Mouse (Mus musculus): ENCODE measurements around the gene Rhot2. TPM values are rescaled to one million over a fixed set of nuclear protein-coding genes. Genes with fewer than 3 reads are reported as not detected.
"Not testable (repeated sequence)": the region's sequence is repeated elsewhere in the genome, so short reads cannot be mapped to it uniquely, and the experiment has no call there.

The Rhot2 gene
- total RNA-seq, 2 experiments from 2014 or later: 80.4 to 86.5 TPM

DNA sequence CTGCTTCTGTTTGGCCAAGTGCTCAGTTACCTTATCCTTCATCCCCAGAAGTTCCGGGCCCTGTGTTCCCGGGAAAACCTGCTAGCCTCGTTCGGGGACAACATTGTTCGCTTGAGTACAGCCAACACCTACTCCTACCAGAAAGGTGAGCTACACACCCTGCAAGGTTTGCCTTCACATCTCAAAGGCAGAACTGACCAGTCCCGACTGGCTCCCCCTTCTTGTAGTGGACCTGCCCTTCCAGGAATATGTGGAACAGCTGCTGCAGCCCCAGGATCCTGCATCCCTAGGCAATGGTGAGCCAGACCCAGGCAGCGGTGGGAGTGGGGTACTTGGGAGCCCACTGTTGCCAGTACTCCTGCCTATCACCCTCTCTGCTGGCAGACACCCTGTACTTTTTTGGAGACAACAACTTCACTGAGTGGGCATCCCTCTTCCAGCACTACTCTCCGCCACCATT lies 15.1 kb downstream of the Rhot2 start:
- DNase-seq: no peak
- intact Hi-C loops (cut with DNase I): no loop called here

- intact Hi-C loops (cut with DNase I): no loop called here
- peak; percentile 83 to 85 for DNase-seq
These were observed 15.7 kb downstream of the Rhot2 start, which contains the start of gene Jmjd8 for GRCm38 (mm10) chr17:25828712-25829557. Gene Jmjd8 (plus strand): TSS chr17:25828867.

DNA sequence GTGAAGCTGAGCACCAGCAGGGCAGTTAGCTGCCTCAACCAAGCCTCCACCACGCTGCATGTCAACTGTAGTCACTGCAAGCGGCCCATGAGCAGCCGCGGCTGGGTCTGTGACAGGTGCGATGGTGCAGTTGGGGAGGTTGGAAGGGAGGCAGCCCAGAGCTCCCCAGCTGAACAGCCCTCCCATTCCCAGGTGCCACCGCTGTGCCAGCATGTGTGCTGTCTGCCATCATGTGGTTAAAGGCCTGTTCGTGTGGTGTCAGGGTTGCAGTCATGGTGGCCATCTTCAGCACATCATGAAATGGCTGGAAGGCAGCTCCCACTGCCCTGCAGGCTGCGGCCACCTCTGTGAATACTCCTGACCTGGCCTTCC lies 16.4 kb downstream of the Rhot2 start:
- intact Hi-C loops (cut with DNase I): no loop called here
- DNase-seq: no peak

DNA sequence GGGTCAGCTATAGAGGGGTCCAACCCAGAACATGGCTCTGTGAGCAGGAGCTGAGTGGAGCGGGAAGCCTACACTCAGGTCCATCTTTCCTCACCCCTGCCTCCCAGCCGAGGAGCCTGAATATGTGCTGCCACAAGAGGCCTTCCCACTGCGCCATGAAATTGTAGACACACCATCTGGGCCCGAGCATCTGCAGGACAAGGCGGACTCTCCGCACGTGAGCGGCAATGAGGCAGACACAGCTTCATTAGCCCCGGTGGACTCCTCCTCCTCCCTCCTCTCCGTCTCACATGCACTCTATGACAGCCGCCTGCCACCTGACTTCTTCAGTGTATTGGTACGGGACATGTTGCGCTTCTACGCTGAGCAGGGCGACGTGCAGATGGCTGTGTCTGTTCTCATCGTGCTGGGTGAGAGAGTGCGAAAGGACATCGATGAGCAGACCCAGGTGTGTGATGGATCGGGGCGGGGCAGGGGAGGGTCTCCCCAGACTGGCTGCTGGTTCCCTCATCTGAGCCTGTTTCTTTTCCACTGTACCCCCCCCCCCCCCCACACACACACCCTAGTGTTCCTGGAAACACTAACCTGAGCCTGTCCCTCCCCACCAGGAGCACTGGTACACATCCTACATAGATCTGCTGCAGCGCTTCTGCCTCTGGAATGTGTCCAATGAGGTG lies 17.0 kb downstream of the Rhot2 start:
- intact Hi-C loops (cut with DNase I): no loop called here
- no peak for DNase-seq

GRCm38 (mm10) chr17:25827011-25827410 lies 17.6 kb downstream of the Rhot2 start:
- no peak for DNase-seq
- intact Hi-C loops (cut with DNase I): no loop called here

- no peak for DNase-seq
- intact Hi-C loops (cut with DNase I): no loop called here
These were observed 18.6 kb downstream of the Rhot2 start for GRCm38 (mm10) chr17:25825984-25826570.

DNA sequence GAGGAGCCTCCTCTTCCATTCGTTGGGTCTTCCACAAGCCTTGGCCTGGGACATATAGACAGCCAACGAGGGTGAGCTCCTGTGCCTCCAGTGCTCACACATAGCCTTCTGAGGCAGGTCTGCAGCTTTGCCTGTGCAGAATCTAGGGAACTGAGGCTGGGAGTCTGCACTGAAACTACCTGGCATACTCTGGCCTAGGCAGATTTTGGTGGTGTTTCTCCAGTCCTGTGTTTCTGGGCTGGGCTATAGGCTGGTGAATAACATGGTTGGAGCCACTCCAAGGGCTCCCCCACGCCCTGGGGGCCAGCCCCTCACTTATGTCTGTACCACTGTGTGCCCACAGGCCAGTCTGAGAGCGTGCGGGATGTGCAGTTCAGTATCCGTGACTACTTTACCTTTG lies 19.3 kb downstream of the Rhot2 start:
- intact Hi-C loops (cut with DNase I): no loop called here
- no peak for DNase-seq

DNA sequence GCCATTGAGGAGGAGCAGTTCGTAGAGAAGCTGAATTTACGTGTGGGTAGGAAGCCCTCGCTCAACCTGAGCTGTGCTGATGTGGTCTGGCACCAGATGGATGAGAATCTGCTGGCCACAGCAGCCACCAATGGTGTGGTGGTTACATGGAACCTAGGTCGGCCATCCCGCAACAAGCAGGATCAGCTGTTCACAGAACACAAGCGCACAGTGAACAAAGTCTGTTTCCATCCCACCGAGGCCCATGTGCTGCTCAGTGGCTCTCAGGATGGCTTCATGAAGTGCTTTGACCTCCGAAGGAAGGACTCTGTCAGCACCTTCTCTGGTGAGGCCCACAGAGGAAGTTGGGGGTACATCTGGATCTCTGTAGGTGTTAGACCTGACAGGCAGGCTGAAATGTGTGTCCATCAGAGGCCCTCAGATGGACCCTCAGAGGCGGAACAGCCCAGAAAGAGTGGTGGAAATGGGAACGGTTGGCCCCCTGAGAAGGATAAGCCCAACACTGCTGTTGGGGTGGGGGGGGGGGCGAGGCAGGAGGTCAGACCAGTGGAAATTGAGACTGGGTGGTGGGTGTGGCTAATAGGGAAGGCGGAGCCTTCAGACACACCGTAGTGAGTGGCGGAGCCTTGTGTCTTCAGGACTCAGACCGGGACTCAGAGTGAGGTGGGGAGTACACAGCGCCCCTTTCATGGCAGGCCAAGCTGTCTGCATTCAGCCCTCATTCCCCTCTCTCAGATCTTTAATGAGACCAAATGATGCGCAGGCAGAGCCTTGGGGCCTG lies 20.1 kb downstream of the Rhot2 start:
- intact Hi-C loops (cut with DNase I): no loop called here
- no peak for DNase-seq

- peak; percentile 85 to 90 for DNase-seq
- intact Hi-C loops (cut with DNase I): no loop called here
These were observed 21.2 kb downstream of the Rhot2 start, which contains the start of gene Wdr24 for GRCm38 (mm10) chr17:25823452-25823851. Gene Wdr24 (plus strand): TSS chr17:25823627.

DNA sequence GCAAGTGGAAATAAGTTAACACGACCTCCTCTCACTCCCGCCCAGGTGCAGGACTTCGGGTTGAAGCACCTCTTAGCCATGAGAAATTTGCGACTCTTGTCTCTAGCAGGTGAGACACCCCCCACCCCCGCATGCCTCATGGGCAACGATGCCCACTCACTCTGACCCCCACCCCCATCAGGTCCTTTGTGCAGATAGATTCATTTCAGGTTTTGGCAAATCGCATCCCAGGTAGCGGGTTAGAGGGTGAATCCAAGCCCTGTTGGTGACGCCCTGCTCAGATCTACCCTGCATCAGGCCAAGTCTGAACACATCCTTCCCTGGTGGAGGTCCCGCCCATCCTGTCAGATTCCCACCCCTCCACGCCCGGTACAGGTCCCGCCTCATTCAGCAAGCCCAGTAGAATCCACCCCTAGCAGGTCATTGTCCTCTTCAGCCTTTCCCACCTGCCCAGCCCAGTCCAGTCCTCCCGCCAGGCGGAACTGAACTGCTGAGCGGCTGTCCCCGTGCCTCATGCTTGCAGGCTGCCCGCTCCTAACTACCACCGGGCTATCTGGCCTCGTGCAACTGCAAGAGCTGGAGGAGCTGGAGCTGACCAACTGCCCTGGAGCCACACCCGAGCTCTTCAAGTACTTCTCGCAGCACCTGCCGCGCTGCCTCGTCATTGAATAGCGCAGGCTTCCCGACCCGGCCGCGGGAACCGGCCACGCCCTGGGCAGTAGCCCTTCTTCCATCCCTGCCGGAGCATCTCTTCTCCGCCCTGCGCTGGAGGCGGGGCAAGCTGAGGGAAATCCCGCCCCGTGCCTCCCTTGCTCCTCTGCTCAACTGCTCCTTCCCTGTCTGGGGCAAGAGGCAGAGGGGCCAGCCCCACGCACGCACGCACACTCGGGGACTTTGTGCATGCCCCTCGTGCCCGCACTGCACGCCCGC lies 25.5 kb downstream of the Rhot2 start:
- intact Hi-C loops (cut with DNase I): no loop called here
- no peak for DNase-seq

DNA sequence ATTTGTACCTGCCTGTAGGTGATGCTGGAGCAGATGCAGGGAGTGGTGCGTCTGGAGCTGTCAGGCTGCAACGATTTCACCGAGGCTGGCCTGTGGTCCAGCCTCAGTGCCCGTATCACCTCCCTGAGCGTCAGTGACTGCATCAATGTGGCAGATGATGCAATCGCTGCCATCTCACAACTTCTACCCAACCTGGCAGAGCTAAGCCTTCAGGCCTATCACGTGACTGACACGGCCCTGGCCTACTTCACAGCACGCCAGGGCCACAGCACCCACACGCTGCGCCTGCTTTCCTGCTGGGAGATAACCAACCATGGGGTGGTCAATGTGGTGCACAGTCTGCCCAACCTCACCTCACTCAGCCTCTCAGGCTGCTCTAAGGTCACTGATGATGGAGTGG lies 27.0 kb downstream of the Rhot2 start:
- DNase-seq: no peak
- intact Hi-C loops (cut with DNase I): no loop called here

- DNase-seq: peak; percentile 91 to 96
- intact Hi-C loops (cut with DNase I): no loop called here
These were observed 31.2 kb downstream of the Rhot2 start for GRCm38 (mm10) chr17:25813471-25813870.

GRCm38 (mm10) chr17:25810890-25811289 lies 33.8 kb downstream of the Rhot2 start:
- intact Hi-C loops (cut with DNase I): no loop called here
- DNase-seq: no peak

DNA sequence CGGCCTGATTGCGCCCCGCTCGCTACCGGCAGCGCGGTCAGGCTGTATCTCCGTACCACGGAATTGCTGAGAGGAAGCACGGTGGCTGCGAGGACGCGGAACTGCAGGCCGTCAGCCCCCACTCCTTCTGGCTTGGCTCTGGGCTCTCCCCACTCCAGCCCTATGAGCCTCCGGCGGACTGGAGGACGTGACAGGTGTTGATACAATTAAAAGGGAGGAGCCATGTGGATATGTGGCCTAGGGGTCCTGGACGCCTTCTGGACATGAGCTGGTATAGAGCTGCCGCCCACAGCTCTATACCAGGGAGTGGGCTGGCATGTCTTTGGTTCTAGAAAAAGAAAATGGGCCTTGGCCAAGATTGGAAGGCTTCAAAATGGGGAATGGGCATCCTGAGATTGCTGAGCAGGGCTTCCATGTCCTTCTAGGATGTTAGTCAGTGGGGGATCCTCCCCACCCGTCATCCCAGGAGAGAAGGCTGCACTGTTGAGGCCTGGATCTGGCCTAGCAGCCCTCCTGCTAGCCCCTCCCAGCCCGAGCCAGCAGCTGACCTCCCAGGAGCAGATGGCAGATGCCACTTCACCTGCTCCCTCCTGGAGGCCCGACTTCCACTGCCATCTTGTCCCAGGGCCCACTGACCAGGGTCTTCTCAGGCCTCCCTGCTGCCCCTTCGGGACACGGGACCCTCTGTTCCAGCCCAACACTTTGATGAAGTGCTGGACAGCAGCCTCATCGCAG lies 34.9 kb downstream of the Rhot2 start:
- DNase-seq: no peak
- intact Hi-C loops (cut with DNase I): loop anchor here (10.0 kb wide), 1 partner anchor 215 kb away; no protein-coding TSS in a partner anchor

GRCm38 (mm10) chr17:25808789-25809605 lies 35.7 kb downstream of the Rhot2 start, which contains the start of gene Fbxl16:
Gene Fbxl16 (plus strand): TSS chr17:25809085.
- intact Hi-C loops (cut with DNase I): loop anchor here (10.0 kb wide), 1 partner anchor 214 kb away; no protein-coding TSS in a partner anchor
- DNase-seq: peak; percentile 63 to 64

DNA sequence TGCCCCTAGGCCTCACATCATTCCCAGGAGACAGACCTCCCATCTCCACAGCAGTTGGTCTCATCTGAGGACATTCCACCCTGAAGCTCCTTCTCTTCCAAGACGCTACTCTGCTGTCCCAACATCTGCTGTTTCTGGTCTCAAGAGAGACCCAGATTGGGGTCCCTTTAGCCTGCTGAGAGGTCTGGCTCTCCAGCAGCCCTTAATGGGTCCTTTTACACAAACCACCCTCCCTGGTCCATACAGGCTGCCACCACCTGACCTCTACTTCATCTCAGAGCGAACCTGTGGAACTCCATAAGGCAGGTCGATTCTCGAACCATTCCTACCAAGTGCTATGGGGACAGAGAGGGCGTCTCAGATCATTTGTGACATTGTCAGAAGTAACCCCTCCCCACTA lies 36.6 kb downstream of the Rhot2 start:
- intact Hi-C loops (cut with DNase I): loop anchor here (10.0 kb wide), 1 partner anchor 213 kb away; no protein-coding TSS in a partner anchor
- DNase-seq: no peak

DNA sequence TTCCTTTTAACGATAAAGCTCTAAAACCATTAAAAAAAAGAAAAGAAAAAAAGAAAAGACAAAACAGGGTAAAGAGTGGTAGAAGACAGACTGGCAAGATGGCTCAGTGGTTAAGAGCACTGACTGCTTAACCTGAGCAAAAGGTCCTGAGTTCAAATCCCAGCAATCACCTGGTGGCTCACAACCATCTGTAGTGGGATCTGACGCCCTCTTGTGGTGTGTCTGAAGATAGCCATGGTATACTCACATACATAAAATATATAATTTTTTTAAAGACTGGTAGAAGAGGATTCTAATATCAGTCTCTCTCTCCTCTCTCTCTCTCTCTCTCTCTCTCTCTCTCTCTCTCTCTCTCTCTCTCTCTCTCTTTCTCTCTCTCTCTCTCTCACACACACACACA lies 37.2 kb downstream of the Rhot2 start:
- not testable (repeated sequence) for DNase-seq
- intact Hi-C loops (cut with DNase I): loop anchor here (10.0 kb wide), 1 partner anchor 213 kb away; no protein-coding TSS in a partner anchor

DNA sequence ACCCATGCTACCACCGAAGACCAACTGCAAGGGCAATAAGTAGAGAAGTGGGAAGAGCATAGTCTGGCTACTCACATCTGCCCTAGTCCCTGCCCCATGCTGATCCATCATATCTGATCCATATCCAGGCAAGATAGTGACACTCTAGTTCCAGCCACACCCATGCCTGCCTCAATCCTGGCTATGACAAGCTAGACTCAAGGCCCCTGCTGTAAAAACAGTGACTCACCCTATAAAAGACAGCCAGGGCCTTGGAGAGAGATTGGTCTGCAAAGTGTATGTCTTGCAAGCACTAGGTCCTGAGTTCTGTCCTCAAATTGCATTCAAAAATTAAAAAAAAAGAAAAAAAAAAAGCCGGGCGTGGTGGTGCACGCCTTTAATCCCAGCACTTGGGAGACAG lies 38.1 kb downstream of the Rhot2 start:
- intact Hi-C loops (cut with DNase I): loop anchor here (10.0 kb wide), 1 partner anchor 212 kb away; no protein-coding TSS in a partner anchor
- no peak for DNase-seq
